Mouse (Mus musculus): ENCODE measurements around the gene Atp8a1.

DNA sequence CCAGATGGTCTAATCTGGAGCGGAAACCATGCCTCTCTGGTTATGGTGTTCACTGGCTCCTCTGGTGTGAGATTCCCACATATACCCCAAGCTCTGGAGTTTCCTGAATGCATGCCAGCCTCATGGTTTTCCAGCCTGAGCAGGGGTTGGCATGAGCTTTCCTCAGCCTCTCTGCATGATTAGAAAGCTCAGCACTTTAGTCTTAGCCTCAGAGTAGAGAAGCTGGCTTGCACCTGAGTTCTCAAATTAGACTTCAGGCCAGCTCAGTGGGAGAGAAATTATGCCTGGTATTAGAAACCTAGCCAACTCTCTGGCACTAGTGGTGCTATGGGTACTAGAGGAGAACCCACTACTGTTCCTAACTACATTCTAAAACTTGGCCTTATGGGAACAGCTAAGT, 111.5 kb downstream of the Atp8a1 start:
- TF ChIP-seq CTCF (IDR thresholded peaks at IDR 0.05; ENCODE audit: borderline replicate concordance, control insufficient read depth, extremely low read depth, insufficient read depth, low read length, poor library complexity) (no peak), POLR2A (IDR thresholded peaks at IDR 0.05; ENCODE audit: control insufficient read depth, extremely low read depth, insufficient read depth, low read length, poor library complexity) (no peak)

Measured in thymus, adult 2 months (tissue).